Mouse (Mus musculus) heart, postnatal 25 days (tissue): Measurements from ENCODE around the gene Hist2h4. TPM values are rescaled to one million over a fixed set of nuclear protein-coding genes. Genes with fewer than 3 reads are reported as not detected.
"Not testable (repeated sequence)": the region's sequence is repeated elsewhere in the genome, so short reads cannot be mapped to it uniquely, and the experiment has no call there.

Experiments
- DNase-seq: peaks from one replicate; pipeline ENCODE4 v3.0.0; 2022; ENCODE audit warnings: low spot score
- intact Hi-C: fragments of 180-260 bp; cut with DNase I; formaldehyde crosslinking; loops from one replicate; pipeline ENCODE4 v1.15.1; 2025
- total RNA-seq, 2 experiments: library from RNA; stranded (reverse); gene quantifications; 2 replicates each; pipeline ENCODE4 v1.2.3; 2021

The Hist2h4 gene
- total RNA-seq, 2 experiments from 2014 or later: 14.4 to 16.9 TPM

DNA sequence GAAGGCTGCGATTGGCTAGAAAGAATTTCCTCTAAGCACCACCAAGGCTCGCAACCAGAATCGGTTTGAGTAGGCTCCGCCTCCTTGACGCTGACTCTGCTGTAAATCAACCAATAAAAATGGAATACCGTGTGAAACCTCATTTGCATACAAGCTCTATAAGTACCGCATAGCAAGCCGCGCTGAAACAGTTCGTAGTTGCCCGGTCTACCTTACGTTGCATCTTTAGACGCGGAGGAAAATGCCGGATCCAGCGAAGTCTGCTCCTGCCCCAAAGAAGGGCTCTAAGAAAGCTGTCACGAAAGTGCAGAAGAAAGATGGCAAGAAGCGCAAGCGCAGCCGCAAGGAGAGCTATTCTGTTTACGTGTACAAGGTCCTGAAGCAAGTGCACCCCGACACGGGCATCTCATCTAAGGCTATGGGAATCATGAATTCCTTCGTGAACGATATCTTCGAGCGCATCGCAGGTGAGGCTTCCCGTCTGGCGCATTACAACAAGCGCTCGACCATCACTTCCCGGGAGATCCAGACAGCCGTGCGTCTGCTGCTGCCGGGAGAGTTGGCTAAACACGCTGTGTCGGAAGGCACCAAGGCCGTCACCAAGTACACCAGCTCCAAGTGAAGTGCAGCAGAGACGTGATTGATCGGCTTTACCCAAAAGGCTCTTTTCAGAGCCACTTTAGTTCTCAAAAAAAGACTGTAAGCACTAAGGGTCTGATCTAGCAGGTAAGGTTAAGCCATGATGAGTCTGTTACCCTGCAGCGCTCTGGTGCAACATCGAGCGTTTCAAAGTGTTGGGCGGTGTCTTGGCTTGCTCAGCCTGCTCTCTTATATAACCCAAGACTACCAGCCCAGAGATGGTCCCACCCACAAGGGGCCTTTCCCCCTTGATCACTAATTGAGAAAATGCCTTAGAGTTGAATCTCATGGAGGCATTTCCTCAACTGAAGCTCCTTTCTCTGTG is 6.7 kb upstream of the Hist2h4 start, which contains the start of gene Hist2h2bb:
Hist2h2bb (plus strand) TSS at position 242 of the 964 bp plus-strand sequence.
- intact Hi-C loops: loop anchor here (2.0 kb wide), 1 partner anchor 49 kb away; the partner anchor contains the start of genes Hist2h2ac and Hist2h2be
- peak; percentile 89 for DNase-seq

DNA sequence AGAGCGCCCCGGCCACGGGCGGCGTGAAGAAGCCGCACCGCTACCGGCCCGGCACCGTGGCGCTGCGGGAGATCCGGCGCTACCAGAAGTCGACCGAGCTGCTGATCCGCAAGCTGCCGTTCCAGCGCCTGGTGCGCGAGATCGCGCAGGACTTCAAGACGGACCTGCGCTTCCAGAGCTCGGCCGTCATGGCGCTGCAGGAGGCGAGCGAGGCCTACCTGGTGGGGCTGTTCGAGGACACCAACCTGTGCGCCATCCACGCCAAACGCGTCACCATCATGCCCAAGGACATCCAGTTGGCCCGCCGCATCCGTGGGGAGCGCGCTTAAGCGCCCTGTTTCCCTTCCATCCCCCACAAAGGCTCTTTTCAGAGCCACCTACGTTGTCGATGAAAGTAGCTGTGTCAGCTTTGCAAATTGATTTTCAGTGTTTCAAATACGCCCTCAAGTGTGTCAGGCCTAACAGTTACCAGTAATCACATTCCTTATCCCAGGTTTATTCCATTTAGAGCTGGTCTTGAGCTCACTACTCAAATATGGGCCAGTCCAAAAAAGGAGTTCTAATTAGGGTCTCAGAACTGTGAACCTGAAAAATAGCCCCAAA is 5.8 kb upstream of the Hist2h4 start:
- not testable (repeated sequence) for DNase-seq
- intact Hi-C loops: loop anchor here (2.0 kb wide), 1 partner anchor 48 kb away; the partner anchor contains the start of genes Hist2h2ac and Hist2h2be

DNA sequence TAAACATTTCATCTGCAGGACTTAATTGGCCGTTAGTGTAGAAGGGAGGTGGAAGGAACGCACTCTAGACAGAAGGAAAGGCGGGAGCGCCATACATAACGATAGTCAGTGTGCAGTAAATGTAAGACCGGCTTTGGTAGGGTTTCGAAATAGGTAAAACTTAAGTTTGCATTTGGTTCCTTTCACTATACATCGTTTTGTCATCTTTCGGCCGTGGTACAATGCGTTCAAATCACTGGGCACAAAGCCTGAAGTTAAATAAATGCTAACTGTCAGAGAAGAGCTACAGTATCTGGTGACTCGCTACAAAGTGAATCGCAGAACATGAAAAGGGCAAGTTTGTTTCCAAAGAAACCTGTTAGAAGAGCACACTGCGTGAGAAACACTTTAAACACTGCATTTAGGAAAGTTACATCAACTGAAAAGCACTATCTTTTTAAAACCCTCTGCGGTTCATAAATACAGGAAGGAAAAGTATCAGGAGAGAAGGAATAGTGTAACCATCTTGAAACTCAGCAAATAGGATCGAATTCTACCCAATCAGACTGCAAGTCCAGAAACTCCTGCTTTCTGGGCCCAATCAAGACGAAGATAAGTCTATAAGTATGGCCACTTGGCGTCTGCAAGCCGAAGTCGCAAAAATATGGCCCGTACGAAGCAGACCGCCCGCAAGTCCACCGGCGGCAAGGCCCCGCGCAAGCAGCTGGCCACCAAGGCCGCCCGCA is 5.1 kb upstream of the Hist2h4 start, which contains the start of gene Hist2h3b:
Hist2h3b (plus strand) TSS at position 604 of the 725 bp plus-strand sequence.
- intact Hi-C loops: loop anchor here (2.0 kb wide), 1 partner anchor 47 kb away; the partner anchor contains the start of genes Hist2h2ac and Hist2h2be
- DNase-seq: peak; percentile 71

DNA sequence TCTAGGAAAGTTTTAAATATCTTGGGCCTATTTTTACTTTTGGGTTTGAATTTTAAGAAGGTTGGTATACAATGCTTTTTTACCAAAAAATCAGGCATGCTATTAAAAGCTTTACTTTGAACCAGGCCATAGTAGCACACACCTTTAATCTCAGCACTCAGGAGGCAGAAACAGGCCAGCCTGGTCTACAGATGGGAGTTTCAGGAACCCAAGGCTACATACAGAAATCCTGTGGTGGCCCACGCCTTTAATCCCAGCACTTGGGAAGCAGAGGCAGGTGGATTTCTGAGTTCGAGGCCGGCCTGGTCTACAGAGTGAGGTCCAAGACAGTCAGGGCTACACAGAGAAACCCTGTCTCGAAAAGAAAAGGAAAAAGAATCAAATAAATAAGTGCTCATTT is 4.4 kb upstream of the Hist2h4 start:
- intact Hi-C loops: no loop called here
- DNase-seq: no peak

DNA sequence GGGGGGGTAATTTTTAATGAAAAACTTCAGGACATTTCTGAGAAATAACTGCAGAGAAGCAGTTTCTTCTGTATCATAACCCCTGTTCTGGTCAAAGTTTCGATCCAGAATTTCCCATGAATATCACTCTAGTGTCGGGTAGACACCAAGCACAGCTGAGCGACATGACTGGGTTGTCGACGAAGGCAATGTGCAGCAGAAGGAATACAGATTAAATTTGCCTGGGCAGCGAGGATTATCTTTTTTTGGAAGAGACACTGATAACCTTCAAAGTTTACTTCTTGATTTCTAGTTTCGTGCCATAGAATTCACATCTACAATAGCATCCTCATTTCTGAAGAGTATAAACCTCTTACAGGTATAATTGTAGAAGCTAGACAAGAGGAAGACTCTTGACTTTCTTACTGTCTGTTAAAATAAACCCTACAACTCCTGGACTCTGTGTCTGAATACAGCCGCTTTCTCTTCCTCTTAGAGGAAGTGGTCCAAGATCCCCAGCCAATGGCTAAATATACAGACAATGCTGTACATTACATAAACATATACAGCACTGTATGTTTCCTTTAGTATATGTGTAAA is 3.1 kb upstream of the Hist2h4 start:
- no peak for DNase-seq
- intact Hi-C loops: no loop called here

DNA sequence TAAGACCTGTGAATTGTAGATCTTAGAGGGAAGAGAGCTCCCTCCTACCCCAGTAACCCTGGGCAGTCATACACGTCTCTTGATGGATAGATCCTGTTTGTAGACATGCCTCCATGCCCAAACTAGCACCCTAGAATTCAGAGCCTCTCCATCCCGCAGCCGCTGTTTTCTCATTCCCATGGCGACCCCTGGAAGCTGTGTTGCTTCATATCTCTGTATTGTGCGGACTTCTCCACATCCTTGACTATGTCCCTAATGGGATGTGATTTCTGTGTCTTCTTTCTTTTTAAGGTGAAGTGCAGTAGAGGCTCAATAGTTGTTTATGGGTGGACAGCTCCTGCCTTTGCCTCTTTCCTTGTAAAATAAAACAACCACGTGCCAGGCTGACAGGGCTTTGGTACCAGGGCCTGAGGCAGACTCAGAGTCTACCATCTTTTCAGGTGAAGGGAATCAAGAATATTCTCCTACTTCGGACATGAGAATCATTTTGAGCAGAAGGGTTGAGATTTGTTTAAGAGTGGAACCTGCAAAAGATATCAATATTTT is 1.4 kb upstream of the Hist2h4 start:
- DNase-seq: no peak
- intact Hi-C loops: no loop called here

DNA sequence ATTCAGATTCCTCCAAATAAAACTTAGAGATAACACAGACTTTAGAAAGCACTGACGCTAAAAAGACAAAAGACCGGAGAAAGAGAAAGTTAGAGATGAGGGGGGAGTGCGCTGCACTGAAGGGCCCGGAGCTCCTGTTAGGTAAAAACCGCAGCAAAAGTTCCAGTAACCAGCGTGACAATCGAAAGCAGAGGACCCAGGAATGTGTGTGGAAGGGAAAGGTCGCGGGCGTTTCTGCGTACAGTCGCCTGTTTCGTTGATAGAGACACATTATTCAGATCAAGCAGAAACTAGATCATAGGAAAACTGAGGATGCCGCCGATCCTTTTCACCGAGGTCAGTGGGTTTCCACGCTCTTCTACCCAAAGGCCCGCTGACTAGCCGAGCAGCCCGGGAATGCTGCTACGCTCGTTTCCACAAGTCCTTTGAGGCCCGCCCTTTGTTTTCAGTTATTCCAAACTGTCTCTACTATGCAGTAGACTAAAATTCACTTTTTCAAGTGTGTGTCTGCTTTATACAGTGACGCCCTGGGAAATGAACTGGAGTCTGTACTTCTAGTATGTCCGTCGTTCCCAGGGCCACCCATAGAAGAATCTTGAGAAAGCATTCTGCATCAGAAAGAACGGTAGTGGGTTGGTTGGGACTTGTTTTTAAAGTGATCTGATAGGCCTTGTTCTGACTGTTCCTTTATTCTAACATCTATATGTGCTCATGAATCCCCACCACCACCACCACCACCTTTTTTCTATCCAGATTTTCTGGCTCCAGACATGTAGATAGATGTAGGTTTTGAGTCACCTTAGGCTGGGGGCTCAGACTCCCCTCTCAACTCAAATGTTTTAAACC is 670 bp upstream of the Hist2h4 start:
- peak; percentile 17 for DNase-seq
- intact Hi-C loops: loop anchor here (2.0 kb wide), 1 partner anchor 23 kb away; the partner anchor contains the start of gene Hist2h2aa2

DNA sequence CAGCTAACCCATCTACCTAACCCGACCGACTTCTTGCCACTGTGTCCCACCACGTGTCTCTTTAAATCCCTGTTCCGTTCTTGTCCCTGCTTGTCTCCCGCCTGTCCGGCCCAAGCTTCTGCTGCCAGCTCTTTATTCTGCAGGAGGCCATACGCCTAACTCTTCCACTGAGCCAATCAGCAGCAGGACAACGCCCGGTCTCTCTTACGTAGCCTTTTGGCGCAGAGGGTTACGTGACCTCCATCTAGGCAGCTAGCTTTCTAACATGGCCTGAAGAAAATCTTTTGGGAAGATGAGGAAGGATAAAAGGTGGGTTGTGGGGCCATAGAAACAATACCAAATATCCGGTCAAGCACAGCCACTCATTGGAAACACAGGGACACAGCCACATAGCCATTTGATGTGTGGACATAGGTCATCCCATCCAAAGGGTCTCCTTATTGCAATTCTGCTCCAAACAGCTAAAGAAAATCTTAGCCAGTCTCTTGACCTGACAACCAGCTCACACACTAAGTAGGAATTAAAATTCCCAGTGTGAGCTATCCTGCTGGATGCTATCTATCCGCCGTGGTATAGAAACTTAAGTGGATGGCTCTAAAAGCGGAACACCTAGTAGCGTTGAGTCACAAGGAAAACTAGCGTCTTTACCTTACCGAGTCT is 765 bp downstream of the Hist2h4 start:
- intact Hi-C loops: loop anchor here (1.0 to 2.0 kb wide), 2 partner anchors 14 to 22 kb away; partner anchors contain the start of gene Hist2h2aa2
- peak; percentile 87 for DNase-seq

DNA sequence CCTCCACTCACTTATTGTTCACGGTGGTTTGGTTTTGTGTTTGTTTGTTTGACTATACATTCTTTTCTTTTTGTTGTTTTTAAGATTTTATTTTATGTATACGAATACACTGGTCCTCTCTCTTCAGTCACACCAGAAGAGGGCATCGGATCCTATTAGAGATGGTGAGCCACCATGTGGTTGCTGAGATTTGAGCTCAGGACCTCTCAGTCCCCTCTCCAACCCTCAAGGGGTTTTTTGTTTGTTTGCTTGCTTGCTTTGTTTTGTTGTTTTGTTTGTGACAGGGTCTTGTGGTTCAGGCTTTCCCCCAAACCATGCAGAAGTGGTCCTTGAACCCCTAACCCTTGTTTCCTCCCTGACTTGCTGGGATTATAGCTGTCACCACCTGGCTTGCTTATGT is 1.5 kb downstream of the Hist2h4 start:
- no peak for DNase-seq
- intact Hi-C loops: loop anchor here (1.0 to 2.0 kb wide), 2 partner anchors 13 to 21 kb away; partner anchors contain the start of gene Hist2h2aa2

DNA sequence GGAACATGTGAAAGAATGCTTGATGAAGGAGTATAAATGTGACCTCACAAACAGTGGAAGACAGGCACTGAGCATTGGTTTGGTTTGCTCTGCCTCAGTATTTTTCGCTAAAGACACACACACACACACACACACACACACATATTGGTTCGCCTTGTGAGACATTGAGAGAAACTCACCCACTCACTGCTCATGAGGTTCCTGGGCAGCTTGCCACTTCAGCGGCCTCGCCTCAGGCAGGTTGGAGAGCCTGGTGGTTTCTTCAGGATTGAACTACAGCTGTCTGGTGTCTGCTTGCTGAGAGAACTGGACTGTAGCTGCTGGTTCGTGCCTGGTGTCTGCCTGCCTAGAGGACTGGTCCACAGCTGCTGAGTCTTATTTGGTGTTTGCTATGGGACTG is 2.9 kb downstream of the Hist2h4 start:
- intact Hi-C loops: no loop called here

DNA sequence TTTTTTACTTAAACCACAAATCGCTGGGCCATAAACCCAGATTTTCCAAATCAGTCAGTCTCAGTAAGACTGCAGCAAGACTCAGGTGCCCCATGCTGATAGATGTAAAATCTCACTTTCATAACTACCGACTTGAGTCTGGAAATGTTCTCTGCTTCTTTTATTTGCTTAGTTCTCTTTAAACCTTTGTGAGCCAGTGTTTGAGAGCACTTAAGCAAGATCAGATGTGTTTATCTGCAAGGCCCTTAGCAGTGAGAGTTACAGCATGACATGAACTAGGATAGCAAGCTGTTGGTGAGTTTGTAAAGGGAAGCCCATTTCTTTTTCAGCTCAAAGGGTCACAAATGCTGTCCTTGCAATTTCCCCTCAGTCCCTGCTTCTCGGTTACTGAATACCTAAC is 5.9 kb downstream of the Hist2h4 start:
- intact Hi-C loops: no loop called here

More for the DNA sequence above, 2.9 kb downstream of the Hist2h4 start:
- DNase-seq: no peak

DNA sequence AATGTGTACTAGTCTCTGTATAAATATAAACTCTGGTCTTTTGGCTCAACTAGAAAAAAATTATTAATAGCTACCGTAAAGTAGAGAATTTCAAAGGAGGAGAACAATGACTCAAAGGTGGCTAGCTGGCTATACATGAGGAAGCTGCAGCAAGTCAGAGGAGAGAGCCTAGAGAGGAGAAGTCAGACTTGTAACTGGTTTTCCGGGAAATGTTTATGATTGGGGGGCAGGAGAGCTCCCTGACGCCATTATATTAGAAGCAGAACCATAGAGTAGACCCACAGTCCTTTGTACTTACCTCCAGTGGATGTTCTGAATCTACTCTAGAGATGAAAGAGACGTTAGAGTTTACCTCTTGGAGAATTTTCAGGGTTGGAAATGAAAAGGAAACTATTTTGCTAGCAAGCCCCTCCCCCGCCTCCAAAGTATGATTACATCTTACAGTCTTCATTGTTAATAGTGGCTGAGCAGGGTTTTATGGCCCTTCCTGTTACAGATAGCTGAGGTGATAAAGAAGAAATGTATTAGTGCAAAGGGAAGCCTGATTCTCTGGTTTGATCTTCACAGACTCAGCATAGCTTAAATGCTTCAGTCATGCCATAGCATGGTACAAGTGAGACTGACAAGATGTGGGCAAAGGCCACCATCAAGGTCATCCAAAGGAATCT is 7.1 kb downstream of the Hist2h4 start:
- DNase-seq: no peak
- intact Hi-C loops: no loop called here

More for the DNA sequence above, 5.9 kb downstream of the Hist2h4 start:
- no peak for DNase-seq

DNA sequence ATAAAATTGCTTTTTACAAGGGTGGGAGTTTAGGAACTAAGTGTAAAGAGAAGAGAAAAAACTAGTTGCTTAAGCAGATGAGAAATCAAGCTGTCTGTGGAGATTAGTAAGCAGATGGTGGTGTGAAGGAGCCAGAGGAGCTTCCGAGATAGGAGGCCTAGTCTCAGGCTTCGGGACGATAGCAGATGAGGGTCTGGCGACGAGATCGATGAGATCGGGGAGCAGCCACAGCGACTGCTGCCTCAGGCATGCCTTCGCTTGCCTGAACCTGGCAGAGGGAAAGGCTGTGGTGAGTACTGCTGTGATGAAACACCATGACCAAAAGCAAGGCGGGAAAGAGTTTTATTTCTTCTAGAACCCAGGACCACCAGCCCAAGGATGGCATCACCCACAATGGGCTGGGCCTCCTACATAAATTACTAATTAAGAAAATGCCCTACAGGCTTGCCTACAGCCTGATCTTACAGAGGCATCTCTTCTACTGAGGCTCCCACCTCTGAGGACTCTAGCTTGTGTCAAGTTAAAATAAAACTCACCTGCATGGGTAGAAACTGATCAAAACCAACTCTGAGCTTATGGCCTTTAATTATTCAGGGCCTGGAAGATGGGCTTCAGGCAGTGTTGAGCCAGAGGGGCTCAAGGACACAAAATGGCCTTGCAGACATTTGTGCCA is 8.3 kb downstream of the Hist2h4 start:
- intact Hi-C loops: no loop called here
- no peak for DNase-seq

DNA sequence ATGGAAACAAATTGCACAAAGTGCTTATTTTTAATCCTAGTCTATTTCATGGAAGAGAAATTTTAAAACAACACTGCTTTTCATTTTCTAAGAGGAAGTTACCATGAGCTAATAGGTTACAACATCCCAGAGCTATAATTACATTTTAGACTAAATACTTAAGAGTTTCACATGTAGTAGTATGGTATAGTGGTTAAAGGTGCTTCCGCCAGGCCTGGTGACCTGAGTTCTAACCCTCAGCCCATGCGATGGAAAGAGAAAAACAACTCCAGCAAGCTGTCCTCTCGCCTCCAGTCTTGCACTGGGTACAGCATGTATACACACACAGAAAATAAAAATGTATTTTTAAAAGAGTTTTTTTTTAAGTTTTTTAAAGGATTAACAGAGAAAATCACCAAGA is 11.3 kb downstream of the Hist2h4 start:
- intact Hi-C loops: no loop called here
- no peak for DNase-seq

DNA sequence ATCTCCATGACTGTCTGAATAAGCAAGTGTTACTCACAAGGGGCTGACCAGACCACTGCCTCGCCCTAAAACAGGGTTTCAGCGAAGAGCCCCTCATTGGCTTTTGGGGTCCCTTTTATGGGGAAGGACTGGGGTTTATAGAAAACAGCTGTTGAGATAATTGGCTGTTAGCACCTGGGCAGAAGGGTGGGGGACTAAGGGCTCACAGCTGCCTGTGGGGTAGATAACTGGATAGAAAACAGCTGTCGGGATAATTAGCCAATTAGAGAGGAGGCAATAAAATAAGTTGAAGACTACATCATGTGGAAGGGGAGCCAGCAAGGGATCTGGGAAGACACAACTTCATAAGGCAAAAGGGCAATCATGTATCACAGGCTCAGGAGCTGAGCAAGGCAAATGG is 12.2 kb downstream of the Hist2h4 start:
- intact Hi-C loops: no loop called here
- DNase-seq: no peak

DNA sequence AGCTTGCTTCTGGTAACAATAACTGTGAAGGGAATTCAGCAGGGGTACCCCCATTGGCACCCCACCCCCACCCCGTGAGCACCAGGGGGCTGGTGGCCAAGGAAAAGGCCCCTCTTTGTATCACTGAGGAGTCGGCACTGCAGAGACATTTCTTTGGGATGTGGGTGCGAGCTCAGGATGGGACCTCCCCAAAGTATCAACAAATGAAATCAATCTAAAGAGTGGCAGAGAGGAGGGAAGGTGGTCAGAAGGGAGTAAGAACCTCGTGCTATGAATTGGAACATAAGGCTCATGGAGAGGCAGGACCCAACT is 14.1 kb downstream of the Hist2h4 start:
- intact Hi-C loops: no loop called here
- DNase-seq: no peak
